In the genomic region with DNA sequence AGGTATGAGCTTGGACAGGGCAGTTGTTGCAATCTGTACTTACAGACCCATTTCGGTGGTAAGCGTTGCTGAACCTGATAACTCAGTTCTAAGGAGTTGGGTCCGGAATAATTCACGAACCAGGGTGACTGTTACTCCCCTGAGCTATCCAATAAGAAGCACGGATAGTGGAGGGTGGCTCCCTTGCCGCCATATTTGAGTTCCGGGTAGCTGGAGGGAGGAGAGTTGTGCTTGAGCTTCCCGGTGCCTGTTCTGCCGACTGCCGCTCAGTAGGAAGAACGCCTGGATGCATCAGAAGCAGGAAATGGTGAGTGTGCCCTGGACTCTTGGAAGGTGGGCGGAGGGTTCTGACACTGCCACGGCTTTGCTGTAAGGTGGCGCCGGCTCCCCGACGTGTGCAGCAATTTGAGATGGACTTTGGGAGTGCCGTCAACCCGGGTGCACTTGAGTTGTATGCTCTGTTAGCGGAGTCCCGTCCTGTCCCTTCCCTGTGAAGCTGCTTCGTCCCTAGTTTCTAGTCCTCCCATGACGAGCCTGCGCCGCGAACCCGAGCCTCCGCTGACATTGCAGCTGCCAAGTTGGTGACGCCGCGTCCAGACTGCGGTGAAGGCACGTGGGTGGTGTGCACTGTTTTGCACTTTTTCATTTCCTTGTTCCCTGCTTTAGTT, we compare ENCODE assay signal across 8 mouse cellular contexts. TPM values are rescaled to one million over a fixed set of nuclear protein-coding genes. Genes with fewer than 3 reads are reported as not detected.
A peak's percentile ranks its signal among the peaks of the same experiment; 100 is the strongest.
DNase-seq lines count a peak whose midpoint lies in the region; ATAC-seq and TF ChIP-seq lines count a peak whose summit lies in the region.

Gene Zfp472, plus strand, starts transcription at position 192 of the 668 bp plus-strand sequence.

- peak; percentile 97 for ATAC-seq in embryonic facial prominence, embryonic 13.5 days (ENCODE audit: insufficient number of reproducible peaks, insufficient read depth, low FRiP score, low TSS enrichment, low read depth)
- ATAC-seq in limb, embryonic 12.5 days (ENCODE audit: insufficient number of reproducible peaks, insufficient read depth, low FRiP score, low TSS enrichment, low read depth) = peak; percentile 99
- peak; percentile 100 for ATAC-seq in midbrain, embryonic 15.5 days (replicated peaks)

- peak; percentile 85 for DNase-seq in 3134 (ENCODE audit: extremely low read depth, insufficient read length, low spot score)
- peak; percentile 88 to 89 for DNase-seq in adrenal gland, postnatal 36 days
- DNase-seq in heart, adult 18-20 months = peak; percentile 96 to 97
- DNase-seq in kidney, adult 2 months = peak; percentile 97
- peak; percentile 83 to 85 for DNase-seq in spleen, adult 2 months (ENCODE audit: low read depth in 1 of 2, low spot score in 2 of 2)

- H3K9ac ChIP-seq in embryonic facial prominence, embryonic 13.5 days = peak within 1 kb of the TSS; percentile 87
- peak within 1 kb of the TSS; percentile 71 for H3K9ac ChIP-seq in limb, embryonic 12.5 days (replicated peaks)
- peak within 1 kb of the TSS; percentile 34 for H3K9ac ChIP-seq in midbrain, embryonic 15.5 days

- peak within 1 kb of the TSS; percentile 83 for H3K4me3 ChIP-seq in embryonic facial prominence, embryonic 13.5 days
- peak within 1 kb of the TSS; percentile 73 for H3K4me3 ChIP-seq in kidney, adult 2 months (ENCODE audit: insufficient read depth, low read depth, low read length)
- peak within 1 kb of the TSS; percentile 77 for H3K4me3 ChIP-seq in limb, embryonic 12.5 days (replicated peaks)
- H3K4me3 ChIP-seq in midbrain, embryonic 15.5 days = peak within 1 kb of the TSS; percentile 52
- peak within 1 kb of the TSS; percentile 82 for H3K4me3 ChIP-seq in spleen, adult 2 months (ENCODE audit: extremely low read depth, insufficient read depth, insufficient read length)

- H3K27me3 ChIP-seq in embryonic facial prominence, embryonic 13.5 days = no peaks in the 10 kb centered on the region
- H3K27me3 ChIP-seq in kidney, adult 2 months (replicated peaks; ENCODE audit: control insufficient read depth, insufficient read depth, low read length) = no peaks in the 10 kb centered on the region
- no peaks in the 10 kb centered on the region for H3K27me3 ChIP-seq in limb, embryonic 12.5 days
- no peaks in the 10 kb centered on the region for H3K27me3 ChIP-seq in midbrain, embryonic 15.5 days (replicated peaks)
- no peaks in the 10 kb centered on the region for H3K27me3 ChIP-seq in spleen, adult 2 months (ENCODE audit: control insufficient read depth, insufficient read depth, low read length)

- H3K4me1 ChIP-seq in embryonic facial prominence, embryonic 13.5 days = peaks cover 12% of the 10 kb centered on the region
- H3K4me1 ChIP-seq in kidney, adult 2 months (ENCODE audit: control insufficient read depth, insufficient read depth, low read length) = peaks cover 8% of the 10 kb centered on the region; the same call in 1 of the 2 replicates
- peaks cover 11% of the 10 kb centered on the region for H3K4me1 ChIP-seq in limb, embryonic 12.5 days (replicated peaks)
- H3K4me1 ChIP-seq in midbrain, embryonic 15.5 days = peaks cover 18% of the 10 kb centered on the region
- peaks cover 9% of the 10 kb centered on the region; the same call in 1 of the 2 replicates for H3K4me1 ChIP-seq in spleen, adult 2 months (ENCODE audit: control insufficient read depth, insufficient read depth, insufficient read length)

- under 1% methylated on average over 33 of the region's 33 CpGs for WGBS in embryonic facial prominence, embryonic 13.5 days
- under 1% methylated on average over 33 of the region's 33 CpGs for whole genome bisulfite sequencing in kidney, adult 2 months
- 1% methylated on average over 33 of the region's 33 CpGs for WGBS in limb, embryonic 12.5 days
- under 1% methylated on average over 33 of the region's 33 CpGs for WGBS in midbrain, embryonic 15.5 days
- under 1% methylated on average over 33 of the region's 33 CpGs for WGBS in spleen, adult 2 months

- H3K9me3 ChIP-seq in embryonic facial prominence, embryonic 13.5 days = no peaks in the 10 kb centered on the region
- no peaks in the 10 kb centered on the region for H3K9me3 ChIP-seq in limb, embryonic 12.5 days
- no peaks in the 10 kb centered on the region for H3K9me3 ChIP-seq in midbrain, embryonic 15.5 days

- peak within 1 kb of the TSS; percentile 86 for H3K4me2 ChIP-seq in embryonic facial prominence, embryonic 13.5 days
- H3K4me2 ChIP-seq in limb, embryonic 12.5 days = peak within 1 kb of the TSS; percentile 76
- peak within 1 kb of the TSS; percentile 79 for H3K4me2 ChIP-seq in midbrain, embryonic 15.5 days

- H3K27ac ChIP-seq in embryonic facial prominence, embryonic 13.5 days = peak within 1 kb of the TSS; percentile 93
- H3K27ac ChIP-seq in kidney, adult 2 months (ENCODE audit: insufficient read depth, low read depth, low read length) = peak within 1 kb of the TSS; percentile 24
- H3K27ac ChIP-seq in limb, embryonic 12.5 days = peak within 1 kb of the TSS; percentile 90
- peak within 1 kb of the TSS; percentile 45 for H3K27ac ChIP-seq in midbrain, embryonic 15.5 days
- H3K27ac ChIP-seq in spleen, adult 2 months (ENCODE audit: insufficient read depth, low read length) = peak within 1 kb of the TSS; percentile 49

- TF ChIP-seq CTCF in kidney, adult 2 months (conservative IDR thresholded peaks at IDR 0.05; ENCODE audit: insufficient read depth, insufficient read length, low read depth, low read length) = no peak
- TF ChIP-seq CTCF in spleen, adult 2 months (IDR thresholded peaks at IDR 0.05; ENCODE audit: extremely low read depth, insufficient read depth, insufficient read length, insufficient replicate concordance) = no peak

- no peak for TF ChIP-seq POLR2A in kidney, adult 2 months (IDR thresholded peaks at IDR 0.05; ENCODE audit: low read depth, low read length)
- TF ChIP-seq POLR2A in spleen, adult 2 months (IDR thresholded peaks at IDR 0.05; ENCODE audit: low read depth, low read length) = peak; percentile 27; the same call in 1 of the 2 replicates

- H3K36me3 ChIP-seq in embryonic facial prominence, embryonic 13.5 days = no peaks in the 10 kb centered on the region
- no peaks in the 10 kb centered on the region for H3K36me3 ChIP-seq in kidney, adult 2 months (ENCODE audit: control insufficient read depth, insufficient read depth, low read length)
- H3K36me3 ChIP-seq in limb, embryonic 12.5 days = no peaks in the 10 kb centered on the region
- H3K36me3 ChIP-seq in midbrain, embryonic 15.5 days (replicated peaks) = no peaks in the 10 kb centered on the region
- H3K36me3 ChIP-seq in spleen, adult 2 months (ENCODE audit: control insufficient read depth, insufficient read depth, low read length) = no peaks in the 10 kb centered on the region

RNA-seq across cellular contexts. Expression of gene Zfp472, which starts in this region (rescaled TPM):
- 1 to 10 TPM; 4.5 to 6.6 TPM for total RNA-seq in adrenal gland, postnatal 36 days (2021)
- polyA plus RNA-seq in embryonic facial prominence, embryonic 13.5 days (2015; fragmentation: Nextera tagmentation; extraction: Ambion mirVana) = 13.7 and 13.8 TPM in 2 replicates
- total RNA-seq in heart, adult 18-20 months (2021) = 1 to 10 TPM; 1.8 to 2.1 TPM
- 0.49 and 0.77 TPM in 2 replicates for polyA plus RNA-seq in kidney, adult 2 months (2012; rRNA removed)
- polyA plus RNA-seq in limb, embryonic 12.5 days (2016; fragmentation: Nextera tagmentation; extraction: Ambion mirVana) = 12.0 and 13.1 TPM in 2 replicates
- polyA plus RNA-seq in midbrain, embryonic 15.5 days (2015; fragmentation: Nextera tagmentation; extraction: Ambion mirVana) = 8.1 and 8.4 TPM in 2 replicates
- 0.54 and 0.81 TPM in 2 replicates for polyA plus RNA-seq in spleen, adult 2 months (2012; rRNA removed)

Comparison
In these comparisons a context has a peak if more than half of its experiments do, and no peak if none do; other contexts are left out.
1. Peak in every context shown above with its lines: DNase-seq, ATAC-seq, H3K4me3 ChIP-seq and H3K27ac ChIP-seq.
2. Peak in DNase-seq, H3K4me3 ChIP-seq and H3K27ac ChIP-seq in kidney, adult 2 months; RNA of the gene not detected or under 1 TPM.
3. Peak in DNase-seq, H3K4me3 ChIP-seq and H3K27ac ChIP-seq in spleen, adult 2 months; RNA of the gene not detected or under 1 TPM.
4. H3K27ac ChIP-seq: peak in every context shown above with its lines; median percentile 93 in embryonic facial prominence, embryonic 13.5 days; 90 in limb, embryonic 12.5 days; 49 in spleen, adult 2 months; 45 in midbrain, embryonic 15.5 days; 24 in kidney, adult 2 months.
5. H3K9ac ChIP-seq: peak in every context shown above with its lines; median percentile 87 in embryonic facial prominence, embryonic 13.5 days; 71 in limb, embryonic 12.5 days; 34 in midbrain, embryonic 15.5 days.